ENCODE assay signal across 8 mouse cellular contexts in genomic region chr5:147563511-147564139, GRCm38 (mm10).
DNase-seq lines count a peak whose midpoint lies in the region; ATAC-seq and TF ChIP-seq lines count a peak whose summit lies in the region.

No protein-coding gene starts in this region.

- no peaks in the 10 kb centered on the region for H3K27me3 ChIP-seq in heart, embryonic 13.5 days (replicated peaks)
- no peaks in the 10 kb centered on the region; the same call in 1 of the 2 replicates for H3K27me3 ChIP-seq in embryonic facial prominence, embryonic 12.5 days
- no peaks in the 10 kb centered on the region for H3K27me3 ChIP-seq in kidney, postnatal 0 days (ENCODE audit: insufficient read depth, low read length)
- H3K27me3 ChIP-seq in neural tube, embryonic 15.5 days (replicated peaks), result no peaks in the 10 kb centered on the region

- no peak for DNase-seq in heart, postnatal 36 days
- DNase-seq in kidney, postnatal 0 days (ENCODE audit: low spot score), result peak; percentile 19
- no peak for DNase-seq in ovary, postnatal 10 days (ENCODE audit: low spot score)
- no peak for DNase-seq in MN1 (ENCODE audit: low spot score)
- no peak for DNase-seq in adrenal gland, adult 2 months

- no peak for TF ChIP-seq CTCF in kidney, postnatal 0 days (IDR thresholded peaks at IDR 0.05; ENCODE audit: low read depth)

- intact Hi-C loops in heart, postnatal 36 days (cut with DNase I), result no loop called here

- H3K9me3 ChIP-seq in heart, embryonic 13.5 days, result no peaks in the 10 kb centered on the region
- H3K9me3 ChIP-seq in embryonic facial prominence, embryonic 12.5 days, result no peaks in the 10 kb centered on the region
- H3K9me3 ChIP-seq in kidney, postnatal 0 days (replicated peaks; ENCODE audit: low read length), result no peaks in the 10 kb centered on the region
- H3K9me3 ChIP-seq in neural tube, embryonic 15.5 days (replicated peaks), result no peaks in the 10 kb centered on the region

- peak overlapping the region; percentile 42 for H3K4me2 ChIP-seq in heart, embryonic 13.5 days
- peak overlapping the region; percentile 29 for H3K4me2 ChIP-seq in embryonic facial prominence, embryonic 12.5 days (replicated peaks)
- peak overlapping the region; percentile 38 for H3K4me2 ChIP-seq in kidney, postnatal 0 days (ENCODE audit: low read length)
- peak overlapping the region; percentile 37 for H3K4me2 ChIP-seq in neural tube, embryonic 15.5 days

- no peaks in the 10 kb centered on the region for H3K4me1 ChIP-seq in heart, embryonic 13.5 days
- peaks cover 5% of the 10 kb centered on the region for H3K4me1 ChIP-seq in embryonic facial prominence, embryonic 12.5 days
- no peaks in the 10 kb centered on the region for H3K4me1 ChIP-seq in kidney, postnatal 0 days (replicated peaks; ENCODE audit: insufficient read depth, low read length)
- peaks cover 6% of the 10 kb centered on the region for H3K4me1 ChIP-seq in neural tube, embryonic 15.5 days

- H3K27ac ChIP-seq in heart, embryonic 13.5 days (replicated peaks), result no peak overlapping the region
- H3K27ac ChIP-seq in embryonic facial prominence, embryonic 12.5 days, result no peak overlapping the region
- no peak overlapping the region for H3K27ac ChIP-seq in kidney, postnatal 0 days
- no peak overlapping the region for H3K27ac ChIP-seq in neural tube, embryonic 15.5 days (replicated peaks)

- no peak for ATAC-seq in heart, embryonic 13.5 days (ENCODE audit: extremely low read depth, insufficient number of reproducible peaks, low FRiP score, low TSS enrichment)
- ATAC-seq in embryonic facial prominence, embryonic 12.5 days (ENCODE audit: insufficient number of reproducible peaks, insufficient read depth, low FRiP score, low TSS enrichment), result peak; percentile 60; the same call in 1 of the 2 replicates
- ATAC-seq in kidney, postnatal 0 days (replicated peaks; ENCODE audit: low FRiP score, low read depth), result peak; percentile 76
- no peak for ATAC-seq in neural tube, embryonic 15.5 days (ENCODE audit: low FRiP score)

- H3K4me3 ChIP-seq in heart, embryonic 13.5 days, result no peak overlapping the region
- H3K4me3 ChIP-seq in embryonic facial prominence, embryonic 12.5 days, result no peak overlapping the region
- H3K4me3 ChIP-seq in kidney, postnatal 0 days (replicated peaks; ENCODE audit: low read depth, low read length), result no peak overlapping the region
- no peak overlapping the region for H3K4me3 ChIP-seq in neural tube, embryonic 15.5 days (replicated peaks)

- no peaks in the 10 kb centered on the region for H3K36me3 ChIP-seq in heart, embryonic 13.5 days
- no peaks in the 10 kb centered on the region for H3K36me3 ChIP-seq in embryonic facial prominence, embryonic 12.5 days
- no peaks in the 10 kb centered on the region for H3K36me3 ChIP-seq in kidney, postnatal 0 days (ENCODE audit: insufficient read depth, low read length)
- no peaks in the 10 kb centered on the region for H3K36me3 ChIP-seq in neural tube, embryonic 15.5 days

- WGBS in heart, embryonic 13.5 days, result 62% methylated on average over 18 of the region's 18 CpGs
- WGBS in embryonic facial prominence, embryonic 12.5 days, result 40% methylated on average over 18 of the region's 18 CpGs
- 27% methylated on average over 18 of the region's 18 CpGs for WGBS in kidney, postnatal 0 days
- WGBS in neural tube, embryonic 15.5 days, result 44% methylated on average over 18 of the region's 18 CpGs

- no peak overlapping the region for H3K9ac ChIP-seq in heart, embryonic 13.5 days
- H3K9ac ChIP-seq in embryonic facial prominence, embryonic 12.5 days, result no peak overlapping the region
- no peak overlapping the region for H3K9ac ChIP-seq in kidney, postnatal 0 days (ENCODE audit: low read depth, low read length)
- no peak overlapping the region for H3K9ac ChIP-seq in neural tube, embryonic 15.5 days (replicated peaks)

Comparison
In these comparisons a context has a peak if more than half of its experiments do, and no peak if none do; other contexts are left out.
1. ATAC-seq: peak in embryonic facial prominence, embryonic 12.5 days (single experiment) and kidney, postnatal 0 days (single experiment); none in heart, embryonic 13.5 days (single experiment) and neural tube, embryonic 15.5 days (single experiment).
2. Peak in every context shown above with its lines, with median percentiles within 50 percentile points of each other: H3K4me2 ChIP-seq.